Mouse (Mus musculus) thymus, adult 2 months (tissue): ENCODE data around the gene Ankdd1b. TPM values are rescaled to one million over a fixed set of nuclear protein-coding genes. Genes with fewer than 3 reads are reported as not detected.
A peak's percentile ranks its signal among the peaks of the same experiment; 100 is the strongest.

Experiments used
- DNase-seq: peaks from one replicate; pipeline ENCODE4 v3.0.0; 2021
- H3K27ac ChIP-seq: fragments of 200-500 bp; 2 replicates; pipeline ENCODE4 v1.5.1; 2012; ENCODE audit warnings: low read length, control low read depth; ENCODE audit not compliant: control insufficient read depth, insufficient read depth
- H3K27me3 ChIP-seq: fragments of 200-500 bp; 2 replicates; pipeline ENCODE4 v1.6.1; 2012; ENCODE audit warnings: mild to moderate bottlenecking, low read length, moderate library complexity, mixed read lengths; ENCODE audit not compliant: control insufficient read depth, insufficient read depth
- H3K36me3 ChIP-seq: fragments of 200-500 bp; 2 replicates; pipeline ENCODE4 v1.6.1; 2012; ENCODE audit warnings: mild to moderate bottlenecking, low read length, moderate library complexity; ENCODE audit not compliant: control insufficient read depth, insufficient read depth
- H3K4me1 ChIP-seq: fragments of 200-500 bp; replicated peaks from 2 replicates; pipeline ENCODE4 v1.6.1; 2012; ENCODE audit warnings: low read length; ENCODE audit not compliant: control insufficient read depth, insufficient read depth
- H3K4me3 ChIP-seq: fragments of 200-500 bp; 2 replicates; pipeline ENCODE4 v1.5.1; 2012; ENCODE audit warnings: mild to moderate bottlenecking, low read length, control low read depth, moderate library complexity; ENCODE audit not compliant: control insufficient read depth, insufficient read depth
- CTCF ChIP-seq: fragments of 200-500 bp; IDR thresholded peaks from 2 replicates; pipeline ENCODE4 v1.5.1; 2012; ENCODE audit warnings: mild to moderate bottlenecking, control low read depth, low read length, moderate library complexity, borderline replicate concordance; ENCODE audit not compliant: control insufficient read depth, poor library complexity, insufficient read depth; ENCODE audit errors: extremely low read depth
- POLR2A ChIP-seq: fragments of 200-500 bp; IDR thresholded peaks from 2 replicates; pipeline ENCODE4 v1.6.1; 2012; ENCODE audit warnings: mild to moderate bottlenecking, low read length, control low read depth, moderate library complexity; ENCODE audit not compliant: control insufficient read depth, poor library complexity, insufficient read depth; ENCODE audit errors: extremely low read depth
- WGBS: fragments of 180-500 bp; shearing (Covaris S2); methylation state at CpG from one replicate; pipeline ENCODE4 v1.1.7; 2018; 5-methylcytosine and 5-hydroxymethylcytosine counted together
- polyA plus RNA-seq: library from polyadenylated mRNA; depleted of rRNA; stranded (reverse); fragments of >200 nt; gene quantifications from 2 replicates; pipeline ENCODE4 v1.2.3, GENCODE M21; 2012

The Ankdd1b gene
- polyA plus RNA-seq, 1 experiment: 0.26 TPM

DNA sequence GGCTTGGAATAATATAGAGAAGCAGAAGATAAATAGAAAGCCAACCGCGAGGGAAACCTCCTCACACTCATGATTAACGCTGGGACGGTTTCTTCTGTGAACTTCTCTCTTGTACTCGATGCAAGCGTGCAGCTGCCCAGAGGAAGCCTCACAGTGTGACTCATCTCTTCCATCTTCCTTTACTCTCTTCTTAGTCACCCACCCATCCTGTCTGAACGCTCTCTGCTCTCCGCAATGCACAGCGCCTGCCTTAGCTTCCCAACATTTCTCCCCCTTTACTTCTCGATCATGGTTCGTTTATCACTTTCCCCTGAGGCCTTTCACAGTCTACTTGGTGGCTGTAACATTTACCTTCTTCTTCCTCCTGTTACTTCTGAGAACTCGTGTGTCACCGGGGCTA lies 39.6 kb upstream of the Ankdd1b start:
- TF ChIP-seq CTCF (no peak), POLR2A (no peak)
- WGBS: 12% methylated on average over 13 of the region's 13 CpGs
- H3K27me3 ChIP-seq: no peaks in the 10 kb centered on the region
- peak; percentile 20 for DNase-seq
- H3K4me3 ChIP-seq: no peak overlapping the region
- no peaks in the 10 kb centered on the region for H3K36me3 ChIP-seq
- no peak overlapping the region for H3K27ac ChIP-seq
- peaks cover 9% of the 10 kb centered on the region for H3K4me1 ChIP-seq

DNA sequence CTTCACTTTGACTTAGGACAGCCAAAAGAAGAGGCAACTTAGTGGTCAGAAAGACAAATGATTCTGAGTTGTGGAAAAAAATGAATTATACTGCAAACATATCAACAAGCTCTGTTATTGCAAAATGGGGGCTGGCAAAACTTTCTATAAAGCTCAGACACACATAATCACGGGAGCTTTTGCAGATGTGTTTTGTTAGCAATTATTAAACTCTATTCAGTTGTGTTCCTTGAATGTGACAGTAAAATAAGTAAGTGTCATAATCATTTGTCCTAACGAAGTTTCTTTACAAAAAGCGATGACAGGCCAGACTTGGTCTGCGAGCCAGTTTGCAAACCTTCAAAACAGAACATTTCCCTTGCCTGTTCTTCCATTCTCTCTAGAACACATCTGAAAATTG lies 36.5 kb upstream of the Ankdd1b start:
- Histone ChIP-seq H3K4me3 (no peak overlapping the region), H3K4me1 (peaks cover 9% of the 10 kb centered on the region), H3K27ac (no peak overlapping the region), H3K36me3 (no peaks in the 10 kb centered on the region), H3K27me3 (no peaks in the 10 kb centered on the region)
- no peak for TF ChIP-seq POLR2A
- TF ChIP-seq CTCF: no peak
- DNase-seq: no peak
- 97% methylated on average over 4 of the region's 4 CpGs for WGBS

DNA sequence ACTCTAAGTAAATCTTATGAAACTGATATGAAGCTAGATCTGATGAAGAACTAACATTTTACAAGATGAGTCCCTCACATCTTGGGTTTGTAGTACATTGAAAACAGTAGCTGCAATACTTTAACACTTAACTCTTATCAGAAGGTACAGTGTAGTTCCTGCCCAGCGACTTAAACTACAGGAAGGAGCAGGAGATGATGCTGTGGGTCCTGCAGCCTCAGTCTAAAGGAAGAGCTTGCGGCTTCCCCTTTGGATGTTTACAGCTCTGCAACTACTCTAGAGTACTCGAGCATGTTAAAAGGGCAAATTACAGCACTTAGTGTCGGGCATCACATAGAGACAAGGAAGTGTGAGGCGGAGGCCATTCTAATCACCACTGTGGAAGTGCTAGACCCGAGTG lies 35.3 kb upstream of the Ankdd1b start:
- WGBS: 35% methylated on average over 6 of the region's 6 CpGs

GRCm38 (mm10) chr13:96505661-96506060 lies 34.7 kb upstream of the Ankdd1b start:
- H3K4me3 ChIP-seq: no peak overlapping the region
- H3K27me3 ChIP-seq: no peaks in the 10 kb centered on the region
- TF ChIP-seq CTCF (no peak), POLR2A (no peak)
- H3K27ac ChIP-seq: no peak overlapping the region
- WGBS: 96% methylated on average over 4 of the region's 4 CpGs
- H3K36me3 ChIP-seq: peaks cover 3% of the 10 kb centered on the region
- H3K4me1 ChIP-seq: peaks cover 8% of the 10 kb centered on the region
- DNase-seq: no peak

More for the DNA sequence above, 35.3 kb upstream of the Ankdd1b start:
- no peak overlapping the region for H3K27ac ChIP-seq
- TF ChIP-seq POLR2A (no peak), CTCF (no peak)
- peaks cover 9% of the 10 kb centered on the region for H3K4me1 ChIP-seq
- no peaks in the 10 kb centered on the region for H3K27me3 ChIP-seq
- DNase-seq: no peak
- no peak overlapping the region for H3K4me3 ChIP-seq
- H3K36me3 ChIP-seq: no peaks in the 10 kb centered on the region

DNA sequence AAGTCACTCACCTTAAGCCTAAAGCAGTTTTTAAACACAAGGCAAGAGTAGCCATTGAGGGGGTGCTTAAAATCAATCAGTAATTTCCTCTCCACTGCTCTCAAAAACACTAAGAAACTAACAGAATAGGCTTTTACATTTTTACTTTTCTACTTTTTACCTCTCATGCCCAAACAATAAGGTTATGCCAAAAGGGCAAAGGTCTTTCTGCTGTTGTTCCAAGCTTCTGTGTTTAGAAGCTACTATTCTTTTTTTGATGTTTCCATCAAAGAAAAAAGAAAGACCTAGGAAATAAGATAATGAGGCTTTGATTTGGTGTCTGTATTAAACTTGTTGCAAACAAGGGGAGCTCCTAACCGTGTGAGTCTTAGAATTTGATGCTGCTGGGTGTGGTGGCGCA lies 28.9 kb upstream of the Ankdd1b start:
- H3K27ac ChIP-seq: no peak overlapping the region
- TF ChIP-seq POLR2A: no peak
- TF ChIP-seq CTCF: no peak
- no peaks in the 10 kb centered on the region for H3K4me1 ChIP-seq
- peaks cover 8% of the 10 kb centered on the region for H3K36me3 ChIP-seq
- no peak overlapping the region for H3K4me3 ChIP-seq
- H3K27me3 ChIP-seq: no peaks in the 10 kb centered on the region
- no peak for DNase-seq
- WGBS: 88% methylated on average over 2 of the region's 2 CpGs

- Histone ChIP-seq H3K27ac (no peak overlapping the region), H3K36me3 (peaks cover 8% of the 10 kb centered on the region)
Observed at GRCm38 (mm10) chr13:96496630-96497029, 25.6 kb upstream of the Ankdd1b start.

DNA sequence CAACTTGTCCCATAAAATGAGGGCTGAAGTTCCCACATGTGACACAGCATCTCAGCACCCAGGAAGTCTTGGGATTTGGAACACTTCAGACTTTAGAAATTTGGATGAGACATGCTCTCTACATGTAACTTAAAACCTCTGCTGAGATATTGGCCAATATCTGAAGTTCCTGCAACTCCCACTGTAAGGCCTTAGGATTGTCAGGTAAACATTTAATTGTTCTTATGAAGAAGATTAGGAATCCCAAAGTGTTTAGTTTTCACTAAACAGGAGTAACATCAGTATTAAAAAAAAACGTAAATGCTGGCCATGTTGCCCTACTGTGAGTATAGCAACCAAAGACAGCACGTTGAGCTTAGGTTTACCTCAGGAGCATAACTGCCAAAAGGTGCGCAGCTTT lies 19.4 kb upstream of the Ankdd1b start, which contains the start of gene Gm17622:
Gm17622 (plus strand) TSS at position 301 of the 400 bp plus-strand sequence.
- WGBS: 97% methylated on average over 3 of the region's 3 CpGs
- H3K4me3 ChIP-seq: no peak within 1 kb of the TSS
- H3K27ac ChIP-seq: no peak within 1 kb of the TSS
- TF ChIP-seq POLR2A (no peak), CTCF (no peak)
- H3K27me3 ChIP-seq: no peaks in the 10 kb centered on the region
- no peaks in the 10 kb centered on the region for H3K4me1 ChIP-seq
- no peak for DNase-seq
- H3K36me3 ChIP-seq: peaks cover 14% of the 10 kb centered on the region

More at GRCm38 (mm10) chr13:96496630-96497029, 25.6 kb upstream of the Ankdd1b start:
- Histone ChIP-seq H3K4me1 (no peaks in the 10 kb centered on the region), H3K4me3 (no peak overlapping the region), H3K27me3 (no peaks in the 10 kb centered on the region)
- TF ChIP-seq CTCF (no peak), POLR2A (no peak)
- WGBS: 41% methylated on average over 8 of the region's 8 CpGs
- no peak for DNase-seq
